Mouse (Mus musculus) monocyte, adult 2 months (primary cell): ENCODE results near the gene Vipr1.
"Not testable (repeated sequence)": the region's sequence is repeated elsewhere in the genome, so short reads cannot be mapped to it uniquely, and the experiment has no call there.

Experiments
- DNase-seq, 2 experiments: peaks; one replicate each; pipeline ENCODE4 v3.0.0; 2022; ENCODE audit warnings: low spot score in 2 of 2, low read depth in 1 of 2

Gene Vipr1

DNA sequence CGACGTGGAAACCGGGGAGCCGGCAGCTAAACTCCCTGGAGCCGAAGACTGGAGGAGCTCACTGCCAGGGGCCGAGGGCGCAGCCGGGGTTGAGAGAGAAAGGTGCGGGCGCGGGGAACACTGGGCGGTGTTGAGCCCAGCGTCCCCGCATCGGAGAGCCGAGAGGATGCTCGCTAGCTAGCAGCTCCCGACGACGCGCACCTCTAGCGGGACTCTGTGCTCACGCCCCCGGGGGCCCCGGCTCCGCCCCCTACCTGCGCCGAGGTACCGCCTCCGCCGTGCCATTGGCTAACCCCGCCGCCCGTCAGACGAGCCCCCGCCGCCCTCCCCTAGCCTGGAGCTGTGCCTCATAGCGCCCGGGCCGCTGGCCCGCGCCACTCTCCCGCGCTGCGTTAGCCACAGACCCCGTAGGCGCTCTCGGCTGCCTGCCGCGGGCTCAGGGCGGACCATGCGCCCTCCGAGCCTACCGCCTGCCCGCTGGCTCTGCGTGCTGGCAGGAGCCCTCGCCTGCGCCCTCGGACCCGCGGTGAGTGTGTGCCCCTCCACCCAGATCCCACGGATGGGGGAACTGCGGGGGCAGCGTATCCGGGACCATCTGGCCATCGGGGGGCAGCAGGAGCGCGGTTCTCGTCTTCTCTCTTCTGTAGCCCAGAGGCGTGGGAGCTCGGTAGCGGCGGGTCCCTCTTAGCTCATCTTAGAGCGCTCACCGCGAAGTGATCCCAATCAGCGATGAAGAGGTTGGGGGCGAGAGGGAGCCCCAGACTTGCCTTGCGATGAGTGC lies at the start of gene Vipr1:
Vipr1 (plus strand) TSS at position 316 of the 781 bp plus-strand sequence.
- DNase-seq = no peak

- DNase-seq = no peak
Observed at GRCm38 (mm10) chr9:121592948-121593550, 49.5 kb upstream of the Vipr1 start.

GRCm38 (mm10) chr9:121593768-121594167 lies 48.7 kb upstream of the Vipr1 start:
- not testable (repeated sequence) for DNase-seq

DNA sequence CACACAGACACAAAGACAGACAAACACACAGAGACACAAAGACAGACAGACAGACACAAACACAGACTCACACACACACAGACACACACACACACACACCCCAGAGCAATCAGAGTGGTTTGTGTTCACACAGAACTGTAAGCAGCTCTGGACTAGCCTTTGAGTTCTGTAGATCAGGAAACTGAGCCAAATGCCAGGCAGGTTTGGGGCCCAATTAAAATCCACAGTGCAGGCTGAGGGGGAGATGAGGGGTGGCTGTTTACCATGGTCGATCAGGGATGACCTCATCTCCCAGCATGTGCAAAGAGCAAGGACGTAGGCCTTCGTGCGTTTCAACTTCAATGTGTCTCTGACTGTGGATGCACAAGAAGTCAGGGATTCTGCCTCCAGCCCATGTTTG lies 47.7 kb upstream of the Vipr1 start:
- DNase-seq = no peak

DNA sequence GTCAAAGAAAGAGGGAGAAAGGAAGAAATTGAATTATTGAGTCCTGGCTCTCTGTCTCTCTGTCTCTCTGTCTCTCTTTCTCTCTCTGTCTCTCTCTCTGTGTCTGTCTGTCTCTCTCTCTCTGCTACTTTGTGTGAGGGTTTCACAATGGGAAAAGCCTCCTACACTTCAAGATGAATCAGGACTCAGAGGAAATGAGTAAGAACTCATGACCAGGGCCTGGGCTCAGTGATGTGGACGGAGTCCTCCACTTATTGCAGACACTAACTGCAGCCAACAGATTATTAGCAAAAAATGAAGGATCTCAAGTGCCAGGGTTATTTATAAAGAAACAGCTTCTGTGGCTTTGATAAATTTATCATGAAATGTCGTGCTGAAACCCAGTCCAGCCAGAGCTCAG lies 44.4 kb upstream of the Vipr1 start:
- DNase-seq = no peak

- no peak for DNase-seq
Observed at GRCm38 (mm10) chr9:121599551-121599950, 43.0 kb upstream of the Vipr1 start.

DNA sequence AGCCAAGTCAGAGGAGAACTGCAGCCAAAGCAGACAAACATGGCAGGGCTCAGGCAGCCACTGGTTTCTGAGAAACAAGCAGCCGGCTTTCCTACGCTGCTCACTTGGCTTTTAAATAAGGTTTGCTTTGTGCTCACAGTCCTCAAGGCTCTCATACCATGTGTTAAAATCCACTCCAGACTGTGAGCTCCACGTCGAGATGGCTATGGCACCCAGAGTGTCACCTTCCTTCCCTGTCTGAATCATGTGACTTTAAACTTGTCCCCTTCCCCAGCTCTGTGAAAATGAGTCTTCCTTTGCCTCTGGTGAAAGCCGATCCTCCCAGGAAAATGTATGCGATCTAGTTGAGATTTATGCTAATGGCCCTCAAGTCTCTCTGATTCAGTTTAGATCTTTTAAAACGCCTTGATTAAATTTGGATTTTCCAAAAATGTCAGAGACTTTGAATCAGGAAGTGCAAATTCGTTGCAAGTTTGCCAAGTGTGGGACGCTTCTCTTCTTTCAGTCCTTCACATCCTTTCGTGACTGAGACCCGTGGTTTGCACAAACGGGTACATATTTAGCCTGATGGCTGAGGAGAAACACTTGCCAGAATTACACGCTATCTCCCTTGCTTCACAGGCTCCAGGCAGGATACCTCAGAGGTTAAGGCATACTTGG lies 42.2 kb upstream of the Vipr1 start:
- DNase-seq = no peak

DNA sequence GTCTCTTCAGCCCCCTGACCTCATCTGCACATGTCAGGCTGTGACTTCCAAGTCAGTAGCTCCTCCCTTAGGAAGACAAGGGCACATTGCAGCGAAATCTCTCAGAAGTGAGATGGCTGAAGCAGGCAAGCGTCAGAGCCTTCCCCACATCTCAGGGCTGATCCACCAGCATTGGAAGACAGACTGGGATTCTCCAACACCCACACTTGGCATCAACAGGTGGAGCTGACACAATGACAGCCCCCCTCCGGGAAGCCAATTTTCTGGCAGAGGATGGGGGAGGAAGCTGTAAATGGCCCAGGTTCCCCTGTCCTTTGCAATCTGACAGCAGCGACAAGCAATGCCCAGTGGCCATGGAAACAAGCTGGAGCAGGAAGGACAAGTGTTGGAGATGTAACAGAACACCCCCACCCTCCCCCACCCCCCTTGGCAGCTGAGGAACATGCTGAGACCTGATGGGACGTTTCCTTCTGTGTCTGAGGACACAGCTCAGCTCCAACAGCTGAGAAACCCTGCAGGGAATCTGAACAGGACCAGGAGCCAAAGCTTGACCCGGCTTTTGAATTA lies 41.6 kb upstream of the Vipr1 start:
- no peak for DNase-seq

GRCm38 (mm10) chr9:121602381-121602780 lies 40.1 kb upstream of the Vipr1 start:
- no peak for DNase-seq

GRCm38 (mm10) chr9:121605414-121606278 lies 36.9 kb upstream of the Vipr1 start:
- DNase-seq = no peak

DNA sequence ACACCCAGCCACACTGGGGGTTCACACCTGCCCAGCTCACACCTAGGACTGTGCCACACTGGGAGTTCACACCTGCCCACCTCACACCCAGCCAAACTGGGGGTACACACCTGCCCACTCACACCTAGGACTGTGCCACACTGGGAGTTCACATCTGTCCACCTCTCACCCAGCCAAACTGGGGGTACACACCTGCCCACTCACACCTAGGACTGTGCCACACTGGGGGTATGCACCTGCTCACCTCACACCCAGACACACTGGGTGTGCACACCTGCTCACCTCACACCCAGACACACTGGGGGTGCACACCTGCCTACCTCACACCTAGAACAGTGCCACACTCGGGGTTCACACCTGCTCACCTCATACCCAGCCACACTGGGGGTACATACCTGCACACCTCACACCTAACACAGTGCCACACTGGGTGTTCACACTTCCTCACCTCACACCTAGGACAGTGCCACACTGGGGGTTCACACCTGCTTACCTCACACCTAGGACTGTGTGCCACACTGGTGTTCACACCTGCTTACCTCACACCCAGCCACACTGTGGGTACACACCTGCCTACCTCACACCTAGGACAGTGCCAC lies 35.9 kb upstream of the Vipr1 start:
- DNase-seq = no peak

DNA sequence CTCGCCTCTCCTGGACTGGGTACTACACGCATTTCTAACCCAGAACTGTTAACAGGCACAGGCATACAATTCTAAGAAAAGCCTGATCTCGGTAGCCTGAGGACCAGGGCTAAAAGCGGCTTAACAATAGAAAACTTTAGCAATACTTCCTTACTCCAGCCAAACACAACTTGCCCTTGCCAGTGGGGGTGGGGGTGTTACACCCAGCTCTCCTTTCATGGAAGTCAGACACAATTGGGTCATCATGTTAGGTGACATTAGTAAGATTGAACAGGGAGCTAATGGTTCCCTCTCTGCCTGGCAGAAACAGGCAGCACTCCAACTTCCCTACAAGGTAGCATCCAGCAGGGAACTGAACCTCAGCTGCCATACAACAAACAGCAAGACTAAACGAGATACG lies 33.1 kb upstream of the Vipr1 start:
- no peak for DNase-seq

DNA sequence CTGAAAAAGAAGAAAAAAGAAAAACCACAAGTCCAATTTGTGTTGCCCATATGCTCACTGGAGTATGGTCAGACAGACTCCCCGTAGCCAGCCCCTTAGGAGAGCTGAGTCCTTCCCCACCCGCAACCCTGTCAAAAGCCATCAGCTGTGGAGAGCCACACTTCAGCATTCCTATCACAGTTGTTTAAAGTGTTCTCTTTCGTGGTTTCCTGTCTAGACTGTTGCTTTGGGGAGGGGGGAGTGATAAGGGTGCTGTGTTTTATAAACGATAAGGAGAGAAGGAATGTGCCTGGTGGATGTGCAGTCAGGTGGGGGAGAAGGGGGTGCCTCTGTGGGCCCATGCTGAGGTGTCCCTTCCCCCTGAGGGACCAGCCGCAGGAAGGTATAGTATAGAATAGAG lies 29.3 kb upstream of the Vipr1 start:
- DNase-seq = no peak

DNA sequence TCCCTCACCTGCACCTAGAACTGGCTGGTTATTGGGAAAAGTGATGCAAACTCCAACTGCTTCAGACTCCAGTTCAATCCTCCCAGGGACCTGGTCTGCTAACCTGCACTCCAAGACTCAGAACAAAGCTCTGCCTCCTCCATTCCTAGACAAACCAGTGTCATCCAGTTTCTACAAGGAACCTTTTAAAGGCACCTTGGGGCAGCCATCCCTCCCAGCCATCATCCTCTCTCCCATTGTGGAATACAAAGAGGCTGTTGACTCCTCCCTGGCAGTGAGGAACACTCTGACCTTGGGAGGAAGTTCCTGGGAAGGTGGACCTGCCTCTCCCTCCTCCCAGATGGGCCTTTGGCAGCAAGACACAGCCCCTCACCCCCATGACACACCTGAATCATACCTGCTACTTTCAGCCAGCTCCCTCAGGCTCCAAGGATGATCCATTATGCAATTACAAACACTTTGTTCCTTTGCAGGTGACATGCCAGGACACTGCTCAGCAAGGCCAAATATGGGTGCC lies 28.2 kb upstream of the Vipr1 start:
- DNase-seq = no peak

GRCm38 (mm10) chr9:121616471-121616870 lies 26.0 kb upstream of the Vipr1 start:
- no peak for DNase-seq

GRCm38 (mm10) chr9:121619441-121619840 lies 23.1 kb upstream of the Vipr1 start:
- no peak for DNase-seq

DNA sequence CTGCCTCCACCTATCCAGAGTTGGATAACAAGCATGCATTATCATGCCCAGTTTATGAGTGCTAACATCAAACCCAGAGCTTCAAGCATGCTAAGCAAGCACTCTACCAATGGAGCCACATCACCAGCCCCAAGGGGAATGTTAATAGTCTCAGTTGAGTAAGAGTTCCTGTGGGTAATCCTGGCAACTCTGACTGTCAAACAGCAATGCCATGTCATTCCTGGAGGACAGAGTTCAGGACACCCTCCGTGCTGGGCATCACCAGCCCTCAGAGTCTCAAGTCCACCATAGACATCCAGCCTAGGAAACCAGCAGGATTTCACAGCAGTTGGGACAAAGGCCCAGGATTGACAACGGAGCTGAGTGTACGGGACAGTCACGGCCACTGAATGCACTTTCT lies 19.3 kb upstream of the Vipr1 start:
- DNase-seq = no peak

DNA sequence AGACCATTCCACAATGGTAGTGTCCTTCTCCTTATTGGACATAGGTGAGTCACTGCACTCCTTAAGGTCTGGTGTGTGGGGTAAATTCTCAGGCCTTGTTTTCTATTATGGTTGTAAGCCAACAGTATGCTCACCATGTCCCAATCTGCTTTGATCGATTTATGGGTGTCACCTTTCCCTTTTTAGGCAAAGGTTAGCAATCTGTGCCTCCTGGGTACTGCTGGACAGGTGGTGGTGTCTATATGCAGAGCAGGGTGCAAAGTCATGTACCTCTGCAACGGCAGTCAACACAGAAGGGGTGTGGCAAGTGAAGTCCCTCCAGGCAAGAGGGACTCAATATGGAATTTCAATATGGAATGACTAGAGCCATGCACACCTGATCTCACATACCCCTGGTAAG lies 17.6 kb upstream of the Vipr1 start:
- DNase-seq = no peak

DNA sequence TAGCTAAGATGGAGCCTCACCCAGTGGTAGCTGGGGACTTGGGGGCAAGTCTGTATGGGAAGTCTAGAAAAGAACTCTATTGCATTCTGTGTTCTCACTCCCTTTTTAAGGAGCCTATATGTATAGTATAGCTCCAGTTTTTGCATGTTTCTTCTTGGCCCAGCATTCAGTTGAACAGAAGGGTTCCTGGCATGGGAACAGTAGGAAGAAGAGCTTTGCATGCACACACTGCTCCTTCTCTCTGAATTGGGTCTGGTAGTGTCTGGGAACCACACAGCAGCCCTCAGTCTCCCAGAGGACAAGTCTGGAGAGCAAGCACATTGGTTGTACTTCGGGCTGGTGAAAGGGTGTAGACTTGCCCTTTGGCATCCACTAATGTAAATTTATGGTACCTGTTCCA lies 11.9 kb upstream of the Vipr1 start:
- DNase-seq = no peak

GRCm38 (mm10) chr9:121631946-121632345 lies 10.6 kb upstream of the Vipr1 start:
- peak; percentile 27 to 28 for DNase-seq
